Comparison of ENCODE assay signal across 21 mouse cellular contexts in the genomic region with DNA sequence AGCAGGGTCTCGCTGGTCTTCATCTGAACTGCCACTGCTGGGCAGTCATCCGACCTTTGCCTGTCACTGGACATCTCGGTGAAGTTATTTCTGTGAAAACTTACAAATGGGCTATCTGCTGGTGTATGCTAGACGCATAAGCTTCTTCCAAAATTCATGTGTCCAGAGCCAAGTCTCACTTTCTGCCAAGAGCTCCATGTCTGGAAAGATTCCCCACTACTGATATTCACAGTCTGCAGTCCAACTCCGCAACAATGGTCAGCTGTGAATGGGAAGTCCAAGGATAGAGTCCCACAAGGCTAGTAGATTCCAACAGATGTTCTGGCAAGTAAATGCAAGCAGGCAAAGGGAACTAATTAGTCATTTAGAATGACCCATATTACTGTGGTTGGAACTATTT. TPM values are rescaled to one million over a fixed set of nuclear protein-coding genes. Genes with fewer than 3 reads are reported as not detected.
DNase-seq lines count a peak whose midpoint lies in the region; TF ChIP-seq lines count a peak whose summit lies in the region.
"Had no signal": no experiment of that assay in that cellular context is flagged by ENCODE, and none has a peak within 500 bp of the region (broad histone marks: within the 10 kb centered on the region; RNA-seq: fewer than 3 reads in every experiment).

No protein-coding gene starts in this region.

- no peaks in the 10 kb centered on the region for H3K4me1 ChIP-seq in midbrain, embryonic 10.5 days
- H3K4me1 ChIP-seq: embryonic facial prominence, embryonic 13.5 days; hindbrain, embryonic 12.5 days; limb, embryonic 13.5 days; liver, embryonic 13.5 days had no signal

- 96% methylated on average over 5 of the region's 5 CpGs for WGBS in midbrain, embryonic 10.5 days

- H3K27me3 ChIP-seq in midbrain, embryonic 10.5 days (ENCODE audit: low read depth, poor library complexity, severe bottlenecking): no peaks in the 10 kb centered on the region
- H3K27me3 ChIP-seq: embryonic facial prominence, embryonic 13.5 days; hindbrain, embryonic 12.5 days; limb, embryonic 13.5 days; liver, embryonic 13.5 days had no signal

- peak; percentile 24 for DNase-seq in kidney, postnatal 10 days
- no peak for DNase-seq in kidney, adult 9 months
- DNase-seq in gastrocnemius, adult 2 months: peak; percentile 44
- DNase-seq in gastrocnemius, postnatal 4 days (ENCODE audit: low spot score in 2 of 2): peak; percentile 23 to 62
- peak; percentile 53 for DNase-seq in heart, postnatal 4 days
- no peak for DNase-seq in midbrain, embryonic 10.5 days (ENCODE audit: low spot score)
- DNase-seq in thymus, postnatal 10 days (ENCODE audit: low spot score in 2 of 2): no peak
- DNase-seq: B cell, adult 2 months; cerebellum, adult 9-10 months; kidney, adult 2 months; kidney, postnatal 25 days; liver, embryonic 13.5 days; lung, embryonic 14.5 days; right cerebral cortex, postnatal 4 days; thymus, postnatal 4 days had no signal

- intact Hi-C loops in gastrocnemius, adult 2 months (cut with DNase I): no loop called here

- H3K27ac ChIP-seq in gastrocnemius, adult 2 months: no peak overlapping the region
- no peak overlapping the region for H3K27ac ChIP-seq in midbrain, embryonic 10.5 days (replicated peaks)
- H3K27ac ChIP-seq: embryonic facial prominence, embryonic 13.5 days; hindbrain, embryonic 12.5 days; limb, embryonic 13.5 days; liver, embryonic 13.5 days; macrophage had no signal

- no peak overlapping the region for H3K4me3 ChIP-seq in gastrocnemius, adult 2 months
- H3K4me3 ChIP-seq in midbrain, embryonic 10.5 days: no peak overlapping the region
- H3K4me3 ChIP-seq: embryonic facial prominence, embryonic 13.5 days; hindbrain, embryonic 12.5 days; limb, embryonic 13.5 days; liver, embryonic 13.5 days had no signal

- no peaks in the 10 kb centered on the region for H3K36me3 ChIP-seq in midbrain, embryonic 10.5 days
- H3K36me3 ChIP-seq: embryonic facial prominence, embryonic 13.5 days; hindbrain, embryonic 12.5 days; limb, embryonic 13.5 days; liver, embryonic 13.5 days had no signal

- TF ChIP-seq CTCF in gastrocnemius, adult 2 months (IDR thresholded peaks at IDR 0.05): no peak

- H3K9me3 ChIP-seq in midbrain, embryonic 10.5 days (replicated peaks): no peaks in the 10 kb centered on the region; the same call in 1 of the 2 replicates
- H3K9me3 ChIP-seq: embryonic facial prominence, embryonic 13.5 days; hindbrain, embryonic 12.5 days; limb, embryonic 13.5 days; liver, embryonic 13.5 days had no signal

RNA-seq across cellular contexts. Expression of gene Mrps33, which starts 17.9 kb away (rescaled TPM):
- 10 to 100 TPM; 48.4 to 70.0 TPM for total RNA-seq in gastrocnemius, adult 2 months (2021)
- 10 to 100 TPM; 53.4 to 56.0 TPM for total RNA-seq in gastrocnemius, postnatal 4 days (2021)
- 10 to 100 TPM; 81.4 to 95.1 TPM for total RNA-seq in heart, postnatal 4 days (2021)
- 232 TPM in 2 replicates for polyA plus RNA-seq in midbrain, embryonic 10.5 days (2016; fragmentation: Nextera tagmentation; extraction: Ambion mirVana)

RNA-seq across cellular contexts. Expression of gene Tmem178b, which starts 44.3 kb away (rescaled TPM):
- 1 to 10 TPM; 1.3 to 2.0 TPM for total RNA-seq in gastrocnemius, adult 2 months (2021)
- total RNA-seq in gastrocnemius, postnatal 4 days (2021): 1 to 10 TPM; 5.8 to 6.0 TPM
- under 1 TPM; 0.16 to 0.29 TPM for total RNA-seq in heart, postnatal 4 days (2021)
- 1.8 and 4.1 TPM in 2 replicates for polyA plus RNA-seq in midbrain, embryonic 10.5 days (2016; fragmentation: Nextera tagmentation; extraction: Ambion mirVana)
- polyA plus RNA-seq: heart, embryonic 14.5 days; inflammation-experienced regulatory T-cells, adult 6 months; liver, embryonic 13.5 days; macrophage had no signal

Comparison
In these comparisons a context has a peak if more than half of its experiments do, and no peak if none do; other contexts are left out.
1. DNase-seq: peak in kidney, postnatal 10 days (single experiment), gastrocnemius, adult 2 months (single experiment), gastrocnemius, postnatal 4 days (2 of 2) and heart, postnatal 4 days (single experiment); none in kidney, adult 9 months (single experiment), midbrain, embryonic 10.5 days (single experiment) and thymus, postnatal 10 days (0 of 2).